Mouse (Mus musculus) brain, adult 2 months (tissue): ENCODE data around the gene Nudt16l1.
A peak's percentile ranks its signal among the peaks of the same experiment; 100 is the strongest.

Experiments used
- DNase-seq: peaks from one replicate; pipeline ENCODE4 v3.0.0; 2011; ENCODE audit warnings: low read depth, low spot score

Gene Nudt16l1

GRCm38 (mm10) chr16:4938461-4938860 lies at the start of gene Nudt16l1:
TSS of gene Nudt16l1 (plus strand) at chr16:4938761.
- DNase-seq = no peak

- no peak for DNase-seq
Observed at GRCm38 (mm10) chr16:4890201-4890709, 48.3 kb upstream of the Nudt16l1 start.

- DNase-seq = no peak
Observed at GRCm38 (mm10) chr16:4892171-4892570, 46.4 kb upstream of the Nudt16l1 start.

GRCm38 (mm10) chr16:4894201-4894908 lies 44.2 kb upstream of the Nudt16l1 start:
- no peak for DNase-seq

GRCm38 (mm10) chr16:4896249-4897027 lies 42.1 kb upstream of the Nudt16l1 start:
- peak; percentile 62 for DNase-seq

DNA sequence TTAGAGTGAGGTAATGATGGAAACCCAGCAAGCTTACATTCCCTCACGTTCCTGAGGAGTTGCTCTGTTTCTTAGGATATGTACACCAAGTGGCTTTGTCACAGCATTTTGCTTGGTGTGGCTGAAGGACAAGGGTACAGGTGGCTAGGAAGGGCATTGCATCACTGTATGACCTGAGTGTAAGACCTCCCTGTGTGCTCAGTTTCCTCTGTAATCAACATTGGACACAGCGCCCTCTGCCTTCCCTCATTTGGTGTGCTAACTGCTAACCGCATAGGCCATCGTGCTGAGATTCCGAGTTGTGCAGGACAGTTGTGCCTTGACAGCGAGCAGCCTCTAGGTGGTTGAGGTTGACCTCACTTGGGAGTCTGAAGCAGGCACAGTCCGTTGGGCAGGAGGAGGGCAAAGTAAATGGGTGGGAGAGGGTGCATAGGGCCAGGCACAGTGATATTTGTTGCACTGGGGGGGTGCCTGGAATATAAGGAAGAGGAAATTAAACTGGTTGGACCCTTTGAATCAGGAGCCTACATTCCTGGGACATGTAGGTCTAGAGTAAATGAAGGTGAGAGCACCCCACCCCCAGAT lies 41.3 kb upstream of the Nudt16l1 start:
- DNase-seq = no peak

GRCm38 (mm10) chr16:4898881-4899280 lies 39.7 kb upstream of the Nudt16l1 start:
- no peak for DNase-seq

GRCm38 (mm10) chr16:4899711-4900110 lies 38.9 kb upstream of the Nudt16l1 start:
- no peak for DNase-seq

GRCm38 (mm10) chr16:4901167-4901566 lies 37.4 kb upstream of the Nudt16l1 start:
- no peak for DNase-seq

GRCm38 (mm10) chr16:4902390-4902789 lies 36.2 kb upstream of the Nudt16l1 start:
- no peak for DNase-seq

DNA sequence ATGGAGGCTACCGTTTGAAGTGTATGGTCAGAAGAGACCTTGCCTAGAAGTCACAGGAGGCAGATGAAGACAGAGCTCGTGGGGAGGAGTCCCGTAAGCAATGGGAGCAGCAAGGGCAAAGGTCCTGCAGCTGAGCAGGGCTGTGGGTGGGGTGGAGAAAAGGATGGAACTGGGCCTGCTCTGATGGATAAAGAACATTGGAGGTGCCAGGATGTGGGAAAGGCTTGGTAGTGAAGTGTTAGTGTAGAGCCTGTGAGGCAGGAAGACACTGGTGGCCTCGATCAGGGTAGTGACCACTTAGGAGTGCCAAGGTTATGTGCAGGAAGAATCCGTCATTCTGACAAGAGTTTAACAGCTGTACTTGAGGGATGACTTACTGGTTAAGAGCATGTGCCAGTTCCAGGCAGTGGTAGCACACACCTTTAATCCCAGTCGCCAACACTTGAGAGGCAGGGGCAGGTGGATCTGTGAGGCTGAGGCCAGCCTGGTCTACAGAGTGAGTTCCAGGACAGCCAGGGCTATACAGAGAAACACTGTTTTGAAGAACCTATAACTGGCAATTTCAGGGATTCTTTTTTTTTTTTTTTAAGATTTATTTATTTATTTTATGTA lies 35.0 kb upstream of the Nudt16l1 start:
- DNase-seq = no peak

GRCm38 (mm10) chr16:4904878-4905277 lies 33.7 kb upstream of the Nudt16l1 start:
- DNase-seq = no peak

- no peak for DNase-seq
Observed at GRCm38 (mm10) chr16:4905591-4905990, 33.0 kb upstream of the Nudt16l1 start.

DNA sequence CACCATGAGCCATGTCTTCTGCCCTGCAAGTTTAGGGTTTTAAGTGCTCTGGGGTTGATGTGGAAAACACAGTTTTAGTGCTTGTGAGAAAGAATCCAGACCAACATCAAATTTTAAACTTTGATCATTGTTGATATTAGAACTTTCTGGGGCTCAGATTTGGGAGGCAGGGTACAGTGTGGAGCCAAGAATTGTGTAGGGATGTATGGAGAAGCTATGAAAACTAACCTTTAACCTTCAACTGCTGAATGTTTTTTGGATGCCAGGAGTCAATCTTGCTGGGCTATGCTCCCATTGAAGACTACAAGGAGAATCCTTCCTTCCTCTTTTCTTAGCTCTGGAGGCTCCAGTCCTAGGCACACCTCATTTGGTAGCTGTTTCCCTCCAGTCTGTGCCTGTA lies 32.0 kb upstream of the Nudt16l1 start:
- DNase-seq = no peak

GRCm38 (mm10) chr16:4907386-4907785 lies 31.2 kb upstream of the Nudt16l1 start:
- DNase-seq = peak; percentile 83

DNA sequence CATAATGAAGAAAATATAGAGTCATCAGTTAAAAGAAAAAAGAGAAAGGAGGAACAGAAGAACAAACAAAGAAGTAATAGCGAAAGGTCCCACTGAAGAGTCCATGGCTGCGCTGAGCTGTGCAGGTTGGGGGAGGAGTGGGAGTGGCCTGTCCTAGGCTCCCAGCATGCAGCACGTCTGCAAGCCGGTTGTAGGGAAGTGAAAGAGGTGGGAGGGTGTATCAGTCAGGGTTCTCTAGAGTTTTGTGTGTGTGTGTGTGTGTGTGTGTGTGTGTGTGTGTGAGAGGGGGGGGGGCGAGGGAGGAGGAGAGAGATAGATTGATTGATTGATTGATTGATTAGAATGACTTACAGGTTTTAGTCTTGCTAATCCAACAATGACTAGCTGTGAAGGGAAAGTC lies 30.6 kb upstream of the Nudt16l1 start:
- peak; percentile 63 for DNase-seq

DNA sequence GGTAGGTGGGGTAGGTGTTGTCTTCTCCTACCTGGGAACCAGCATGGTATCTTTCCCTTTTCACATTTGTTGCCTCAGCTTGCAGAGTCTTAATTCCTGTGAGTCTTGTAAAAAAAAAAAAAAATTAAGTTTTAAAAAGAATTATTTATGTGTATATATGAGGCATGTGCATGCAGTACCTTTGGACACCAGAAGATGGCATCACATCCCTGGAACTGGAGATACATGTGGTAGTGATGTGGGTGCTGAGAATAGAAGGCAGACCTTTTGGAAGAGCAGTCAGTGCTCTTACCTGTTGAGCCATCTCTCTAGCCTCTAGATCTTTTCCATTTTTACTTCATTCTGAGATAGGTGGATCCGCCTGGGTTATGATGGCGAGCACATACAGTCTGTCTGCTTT lies 28.8 kb upstream of the Nudt16l1 start:
- DNase-seq = no peak

DNA sequence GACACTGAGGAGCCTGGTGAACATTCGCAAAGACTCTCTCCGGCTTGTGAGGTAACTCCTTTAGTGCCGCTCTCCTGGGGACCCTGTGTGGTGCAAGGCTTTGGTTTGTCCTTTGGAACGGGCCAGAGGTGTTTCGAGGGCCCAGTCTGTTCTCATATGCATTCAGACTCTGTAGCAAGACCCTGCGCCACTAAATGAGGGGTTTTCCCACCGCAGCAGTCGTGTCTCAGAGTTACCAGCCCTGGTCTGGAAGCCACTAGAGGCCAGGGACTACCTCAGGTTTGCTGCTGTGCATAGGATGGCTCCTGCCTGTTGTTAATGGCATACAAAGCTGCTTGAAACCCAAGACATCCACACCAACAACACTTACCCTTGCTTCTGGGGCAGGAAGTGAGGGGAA lies 27.8 kb upstream of the Nudt16l1 start:
- no peak for DNase-seq

DNA sequence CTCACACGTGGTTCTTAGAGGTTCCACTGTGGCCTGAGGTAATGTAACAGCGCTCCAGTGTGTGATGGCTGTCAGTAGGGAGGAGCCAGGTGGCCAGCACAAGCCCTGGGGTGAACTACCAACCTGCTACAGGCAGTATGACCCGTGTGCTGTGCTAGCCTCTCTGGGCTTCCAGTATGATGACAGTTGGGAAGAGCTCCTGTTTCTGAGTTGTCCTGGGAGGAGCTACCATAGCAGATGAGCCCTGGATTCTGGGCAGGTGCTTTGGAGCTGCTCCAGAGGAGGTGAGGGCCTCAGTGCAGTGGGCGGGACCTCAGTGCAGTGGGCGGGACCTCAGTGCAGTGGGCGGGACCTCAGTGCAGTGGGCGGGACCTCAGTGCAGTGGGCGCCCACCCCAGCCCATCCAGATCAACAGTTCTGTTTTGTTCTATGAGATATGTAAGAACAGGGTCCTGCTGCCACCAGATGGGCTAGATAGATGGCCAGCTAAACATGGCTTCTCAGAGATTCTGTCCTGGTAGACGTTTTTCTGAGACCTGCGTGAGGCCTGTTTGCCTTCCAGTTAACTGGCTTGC lies 26.4 kb upstream of the Nudt16l1 start:
- DNase-seq = no peak

GRCm38 (mm10) chr16:4912907-4913782 lies 25.4 kb upstream of the Nudt16l1 start:
- peak; percentile 76 for DNase-seq
